8 mouse cellular contexts compared by ENCODE assay signal in genomic region chr7:65704818-65705242, GRCm38 (mm10). TPM values are rescaled to one million over a fixed set of nuclear protein-coding genes. Genes with fewer than 3 reads are reported as not detected.
DNase-seq lines count a peak whose midpoint lies in the region; ATAC-seq and TF ChIP-seq lines count a peak whose summit lies in the region.

No protein-coding gene starts in this region.

- in situ Hi-C loops in CH12.LX (cut with MboI; ENCODE audit: low pct_ligation_motif_present, low pct_unique_long_range_greater_than_20kb, low sequenced_read_pairs): no loop called here

- no peak for TF ChIP-seq POLR2A in CH12.LX (IDR thresholded peaks at IDR 0.05; ENCODE audit: low read depth, low read length)

- TF ChIP-seq EP300 in CH12.LX (IDR thresholded peaks at IDR 0.05; ENCODE audit: low read length): no peak

- H3K9ac ChIP-seq in CH12.LX (ENCODE audit: insufficient read depth, low read depth): no peak overlapping the region
- peak overlapping the region; percentile 74 for H3K9ac ChIP-seq in heart, embryonic 13.5 days
- H3K9ac ChIP-seq in kidney, postnatal 0 days (ENCODE audit: low read depth, low read length): peak overlapping the region; percentile 18; the same call in 1 of the 2 replicates
- 0 out of 2 replicates have a peak overlapping the region, but pooled peaks have one; percentile 37 for H3K9ac ChIP-seq in liver, embryonic 11.5 days (ENCODE audit: low read depth, low read length)

- no peak for DNase-seq in CH12.LX (ENCODE audit: extremely low read depth)
- DNase-seq in c-Kit-negative CD71-positive TER-119-positive erythroid progenitor cells, embryonic 14.5 days (ENCODE audit: low read depth, low spot score): peak; percentile 44
- peak; percentile 13 for DNase-seq in fat pad, adult 2 months (ENCODE audit: extremely low read depth, low read depth, low spot score)
- DNase-seq in kidney, postnatal 0 days (ENCODE audit: low spot score): peak; percentile 91
- DNase-seq in liver, embryonic 11.5 days (ENCODE audit: low spot score): peak; percentile 72
- DNase-seq in naive thymus-derived CD4-positive, alpha-beta T cell, adult 2 months (ENCODE audit: low read depth): peak; percentile 87
- peak; percentile 76 for DNase-seq in splenic B cell, adult 2 months (ENCODE audit: low read depth, low spot score)

- TF ChIP-seq RAD21 in CH12.LX (IDR thresholded peaks at IDR 0.05; ENCODE audit: low read depth, low read length): peak; percentile 33

- TF ChIP-seq CTCF in CH12.LX (conservative IDR thresholded peaks at IDR 0.05 in 1 of 2, IDR thresholded peaks at IDR 0.05 in 1 of 2; ENCODE audit: low read depth in 2 of 2, low read length in 2 of 2): peak; percentile 63 to 82
- peak; percentile 98 for TF ChIP-seq CTCF in kidney, postnatal 0 days (IDR thresholded peaks at IDR 0.05; ENCODE audit: low read depth)

- no peaks in the 10 kb centered on the region for H3K4me1 ChIP-seq in CH12.LX (ENCODE audit: control insufficient read depth in 1 of 2, insufficient read depth in 2 of 2)
- peaks cover 7% of the 10 kb centered on the region for H3K4me1 ChIP-seq in heart, embryonic 13.5 days
- no peaks in the 10 kb centered on the region for H3K4me1 ChIP-seq in kidney, postnatal 0 days (replicated peaks; ENCODE audit: insufficient read depth, low read length)
- peaks cover 4% of the 10 kb centered on the region; the same call in 1 of the 2 replicates for H3K4me1 ChIP-seq in liver, embryonic 11.5 days (replicated peaks; ENCODE audit: control insufficient read depth, insufficient read depth, low read length)

- H3K27ac ChIP-seq in CH12.LX (ENCODE audit: insufficient read depth, low read depth): no peak overlapping the region
- no peak overlapping the region for H3K27ac ChIP-seq in heart, embryonic 13.5 days (replicated peaks)
- 0 out of 2 replicates have a peak overlapping the region, but pooled peaks have one; percentile 3 for H3K27ac ChIP-seq in kidney, postnatal 0 days
- no peak overlapping the region for H3K27ac ChIP-seq in liver, embryonic 11.5 days (ENCODE audit: low read depth, low read length)

- H3K4me2 ChIP-seq in CH12.LX (ENCODE audit: insufficient read depth, low read depth, poor library complexity, severe bottlenecking): no peak overlapping the region
- H3K4me2 ChIP-seq in heart, embryonic 13.5 days: peak overlapping the region; percentile 67
- peak overlapping the region; percentile 58 for H3K4me2 ChIP-seq in kidney, postnatal 0 days (ENCODE audit: low read length)
- peak overlapping the region; percentile 61 for H3K4me2 ChIP-seq in liver, embryonic 11.5 days

- no peaks in the 10 kb centered on the region for H3K9me3 ChIP-seq in CH12.LX (replicated peaks; ENCODE audit: low read length)
- no peaks in the 10 kb centered on the region for H3K9me3 ChIP-seq in heart, embryonic 13.5 days
- H3K9me3 ChIP-seq in kidney, postnatal 0 days (replicated peaks; ENCODE audit: low read length): no peaks in the 10 kb centered on the region
- H3K9me3 ChIP-seq in liver, embryonic 11.5 days (ENCODE audit: control insufficient read depth, low read length): no peaks in the 10 kb centered on the region

- peaks cover 8 to 27% of the 10 kb centered on the region in 2 experiments for H3K36me3 ChIP-seq in CH12.LX (replicated peaks in 1 of 2; ENCODE audit: control insufficient read depth in 1 of 2, insufficient read depth in 1 of 2, low read length in 1 of 2)
- peaks cover 29% of the 10 kb centered on the region for H3K36me3 ChIP-seq in heart, embryonic 13.5 days
- peaks cover 21% of the 10 kb centered on the region for H3K36me3 ChIP-seq in kidney, postnatal 0 days (ENCODE audit: insufficient read depth, low read length)
- peaks cover 6% of the 10 kb centered on the region; the same call in 1 of the 2 replicates for H3K36me3 ChIP-seq in liver, embryonic 11.5 days (ENCODE audit: control insufficient read depth, insufficient read depth, low read length)
- H3K36me3 ChIP-seq in splenic B cell, adult 2 months (ENCODE audit: control insufficient read depth, insufficient read depth, low read length, poor library complexity, severe bottlenecking): peaks cover 7% of the 10 kb centered on the region; the same call in 1 of the 2 replicates

- peak; percentile 14; the same call in 1 of the 2 replicates for ATAC-seq in heart, embryonic 13.5 days (ENCODE audit: extremely low read depth, insufficient number of reproducible peaks, low FRiP score, low TSS enrichment)
- peak; percentile 43; the same call in 1 of the 2 replicates for ATAC-seq in kidney, postnatal 0 days (replicated peaks; ENCODE audit: low FRiP score, low read depth)
- peak; percentile 60 for ATAC-seq in liver, embryonic 11.5 days (replicated peaks; ENCODE audit: low FRiP score)

- H3K4me3 ChIP-seq in CH12.LX (replicated peaks in 1 of 3; ENCODE audit: low read depth in 2 of 3, low read length in 2 of 3, poor library complexity in 1 of 3): no peak overlapping the region
- H3K4me3 ChIP-seq in heart, embryonic 13.5 days: peak overlapping the region; percentile 46
- peak overlapping the region; percentile 27 for H3K4me3 ChIP-seq in kidney, postnatal 0 days (replicated peaks; ENCODE audit: low read depth, low read length)
- H3K4me3 ChIP-seq in liver, embryonic 11.5 days (ENCODE audit: low read depth, low read length): peak overlapping the region; percentile 38

- dilution Hi-C loops in CH12.LX (cut with MboI; ENCODE audit: extremely low pct_ligation_motif_present, extremely low pct_unique_long_range_greater_than_20kb, low sequenced_read_pairs): no loop called here

- 8% methylated on average over 10 of the region's 10 CpGs for WGBS in heart, embryonic 13.5 days
- 10% methylated on average over 10 of the region's 10 CpGs for WGBS in kidney, postnatal 0 days
- 11% methylated on average over 10 of the region's 10 CpGs for WGBS in liver, embryonic 11.5 days

- H3K79me2 ChIP-seq in CH12.LX (replicated peaks; ENCODE audit: control insufficient read depth, extremely low read depth, insufficient read depth, poor library complexity, severe bottlenecking): no peaks in the 10 kb centered on the region

- H3K27me3 ChIP-seq in CH12.LX (replicated peaks): peaks cover 3% of the 10 kb centered on the region
- peaks cover 5% of the 10 kb centered on the region for H3K27me3 ChIP-seq in heart, embryonic 13.5 days (replicated peaks)
- no peaks in the 10 kb centered on the region for H3K27me3 ChIP-seq in kidney, postnatal 0 days (ENCODE audit: insufficient read depth, low read length)
- H3K27me3 ChIP-seq in liver, embryonic 11.5 days (replicated peaks; ENCODE audit: control insufficient read depth, insufficient read depth, low read length): no peaks in the 10 kb centered on the region
- no peaks in the 10 kb centered on the region for H3K27me3 ChIP-seq in splenic B cell, adult 2 months (ENCODE audit: control insufficient read depth, insufficient read depth, low read length, poor library complexity, severe bottlenecking)

TF ChIP-seq in CH12.LX, 34 proteins besides CTCF, POLR2A, EP300 and RAD21:
- TF ChIP-seq SMC3 (IDR thresholded peaks at IDR 0.05; ENCODE audit: low read depth, low read length) (peak; percentile 45), POLR2AphosphoS2 (IDR thresholded peaks at IDR 0.05; ENCODE audit: low read depth, low read length) (no peak), RCOR1 (conservative IDR thresholded peaks at IDR 0.05; ENCODE audit: low read depth, low read length) (no peak), JUN (IDR thresholded peaks at IDR 0.05; ENCODE audit: insufficient read depth, low read depth, low read length) (no peak), TBP (conservative IDR thresholded peaks at IDR 0.05; ENCODE audit: low read depth, low read length) (no peak), HCFC1 (IDR thresholded peaks at IDR 0.05; ENCODE audit: low read depth, low read length) (no peak)

RNA-seq across cellular contexts. Expression of gene Tm2d3, which starts 13.9 kb away (rescaled TPM):
- total RNA-seq in CH12.LX (2012; rRNA removed): 129 and 150 TPM in 2 replicates
- total RNA-seq in CH12.LX (2014; rRNA removed): 229 and 235 TPM in 2 replicates
- polyA plus RNA-seq in CH12.LX (2012; ENCODE audit: insufficient read length, low read depth): 118 and 122 TPM in 2 replicates
- polyA plus RNA-seq in heart, embryonic 13.5 days (2015; fragmentation: Nextera tagmentation; extraction: Ambion mirVana): 45.9 and 49.9 TPM in 2 replicates
- 108 and 119 TPM in 2 replicates for polyA plus RNA-seq in kidney, postnatal 0 days (2015; fragmentation: Nextera tagmentation; extraction: Ambion mirVana)
- polyA plus RNA-seq in liver, embryonic 11.5 days (2014; fragmentation: Nextera tagmentation; extraction: Ambion mirVana): 58.2 and 61.0 TPM in 2 replicates

Comparison
In these comparisons a context has a peak if more than half of its experiments do, and no peak if none do; other contexts are left out.
1. H3K4me3 ChIP-seq: peak in heart, embryonic 13.5 days (single experiment), kidney, postnatal 0 days (single experiment) and liver, embryonic 11.5 days (single experiment); none in CH12.LX (0 of 3).
2. Peak in every context shown above with its lines, with median percentiles within 50 percentile points of each other: ATAC-seq.